Mouse (Mus musculus) neural tube, embryonic 11.5 days (tissue): ENCODE data around the gene Dhfr. TPM values are rescaled to one million over a fixed set of nuclear protein-coding genes. Genes with fewer than 3 reads are reported as not detected.

Source experiments
- polyA plus RNA-seq: library from polyadenylated mRNA; unstranded; fragments of >200 nt; fragmentation: Nextera tagmentation; extraction: Ambion mirVana; gene quantifications from 2 replicates; pipeline ENCODE4 v1.2.1, GENCODE M21; 2014

Gene Dhfr
- polyA plus RNA-seq, 1 experiment from 2014 or later = 19.8 TPM

Other genes with a start within 250 kb of the Dhfr start
- 0.04 TPM in 2 replicates for gene Rasgrf2, start 223.1 kb upstream of the Dhfr start, polyA plus RNA-seq
- gene Gm20379, start 48.7 kb upstream of the Dhfr start, polyA plus RNA-seq = 0.45 and 0.73 TPM in 2 replicates
- gene Msh3, start 277 bp downstream of the Dhfr start, polyA plus RNA-seq = 38.8 and 39.7 TPM in 2 replicates
- 0.09 and 0.21 TPM in 2 replicates for gene Ankrd34b, start 71.2 kb downstream of the Dhfr start, polyA plus RNA-seq
- gene Fam151b, start 129.3 kb downstream of the Dhfr start, polyA plus RNA-seq = 0.25 TPM in 1 of 2 replicates, not detected in the other
- gene Zfyve16, start 176.1 kb downstream of the Dhfr start, polyA plus RNA-seq = 13.4 and 14.7 TPM in 2 replicates
- not detected in 2 replicates for gene Spz1, start 221.4 kb downstream of the Dhfr start, polyA plus RNA-seq